Mouse (Mus musculus) limb, embryonic 14.5 days (tissue): ENCODE data around the gene Gm20716. TPM values are rescaled to one million over a fixed set of nuclear protein-coding genes. Genes with fewer than 3 reads are reported as not detected.

Experiments used
- ATAC-seq: fragments of 200-750 bp; cut with Nextera tagmentation; 2 replicates; pipeline ENCODE4 v1.8.0; 2017; ENCODE audit warnings: low read depth, moderate number of reproducible peaks, moderate TSS enrichment; ENCODE audit not compliant: low FRiP score
- DNase-seq: peaks from one replicate; pipeline ENCODE4 v3.0.0-alpha.2; 2015; ENCODE audit warnings: low spot score
- H3K27ac ChIP-seq: fragments of 300-500 bp; sonication (generic); replicated peaks from 2 replicates; pipeline ENCODE4 v1.5.1; 2014; ENCODE audit warnings: low read depth, mild to moderate bottlenecking, low read length, moderate library complexity, mixed read lengths
- H3K27me3 ChIP-seq: fragments of 300-500 bp; sonication (generic); 2 replicates; pipeline ENCODE4 v1.6.1; 2014; ENCODE audit warnings: low read length, mixed read lengths; ENCODE audit not compliant: control insufficient read depth, insufficient read depth
- H3K36me3 ChIP-seq: fragments of 300-500 bp; sonication (generic); 2 replicates; pipeline ENCODE4 v1.6.1; 2014; ENCODE audit warnings: mild to moderate bottlenecking, low read length, moderate library complexity, mixed read lengths; ENCODE audit not compliant: control insufficient read depth, insufficient read depth
- H3K4me1 ChIP-seq: fragments of 300-500 bp; sonication (generic); 2 replicates; pipeline ENCODE4 v1.6.1; 2014; ENCODE audit warnings: antibody characterized with exemption, low read length, mixed read lengths; ENCODE audit not compliant: control insufficient read depth, insufficient read depth
- H3K4me2 ChIP-seq: fragments of 300-500 bp; sonication (generic); replicated peaks from 2 replicates; pipeline ENCODE4 v1.6.1; 2014; ENCODE audit warnings: low read depth, mild to moderate bottlenecking, low read length, moderate library complexity; ENCODE audit not compliant: severe bottlenecking
- H3K4me3 ChIP-seq: fragments of 300-500 bp; sonication (generic); replicated peaks from 2 replicates; pipeline ENCODE4 v1.5.1; 2014; ENCODE audit warnings: low read length
- H3K9ac ChIP-seq: fragments of 300-500 bp; sonication (generic); 2 replicates; pipeline ENCODE4 v1.6.1; 2014; ENCODE audit warnings: mild to moderate bottlenecking, low read depth, low read length, moderate library complexity; ENCODE audit not compliant: severe bottlenecking
- H3K9me3 ChIP-seq: fragments of 300-500 bp; sonication (generic); 2 replicates; pipeline ENCODE4 v1.6.1; 2016; ENCODE audit warnings: low read length; ENCODE audit not compliant: control insufficient read depth
- POLR2A ChIP-seq: fragments of 200-500 bp; IDR thresholded peaks from 2 replicates; pipeline ENCODE4 v1.8.0; 2012; ENCODE audit warnings: inconsistent platforms, mild to moderate bottlenecking, moderate library complexity, borderline replicate concordance; ENCODE audit not compliant: insufficient read depth, insufficient read length; ENCODE audit errors: extremely low read depth
- WGBS: fragments of 180-500 bp; shearing (Covaris S2); extraction: QIAGEN DNeasy Blood & Tissue Kit; methylation state at CpG from one replicate; pipeline ENCODE4 v1.1.7; 2014; 5-methylcytosine and 5-hydroxymethylcytosine counted together
- polyA plus RNA-seq, 2 experiments: library from polyadenylated mRNA; depleted of rRNA in 1 of 2; stranded (reverse) in 1 of 2; unstranded in 1 of 2; fragments of >200 nt; fragmentation: Nextera tagmentation in 1 of 2; extraction: Ambion mirVana in 1 of 2; gene quantifications; 2 replicates each; pipeline versions ENCODE4 v1.2.1 to v1.2.3; 2012 to 2014

Gm20716 gene
- polyA plus RNA-seq, 2 experiments = 22.9 to 28.6 TPM

GRCm38 (mm10) chr2:168198421-168198820 is 31.7 kb downstream of the Gm20716 start:
- Histone ChIP-seq H3K9ac (no peak overlapping the region), H3K9me3 (peaks cover 2% of the 10 kb centered on the region), H3K36me3 (peaks cover 42% of the 10 kb centered on the region), H3K27me3 (no peaks in the 10 kb centered on the region), H3K4me1 (peaks cover 8% of the 10 kb centered on the region), H3K4me2 (no peak overlapping the region), H3K4me3 (no peak overlapping the region), H3K27ac (no peak overlapping the region)
- no peak for TF ChIP-seq POLR2A
- ATAC-seq (no peak), DNase-seq (no peak)
- WGBS = 73% methylated on average over 1 of the region's 1 CpGs

DNA sequence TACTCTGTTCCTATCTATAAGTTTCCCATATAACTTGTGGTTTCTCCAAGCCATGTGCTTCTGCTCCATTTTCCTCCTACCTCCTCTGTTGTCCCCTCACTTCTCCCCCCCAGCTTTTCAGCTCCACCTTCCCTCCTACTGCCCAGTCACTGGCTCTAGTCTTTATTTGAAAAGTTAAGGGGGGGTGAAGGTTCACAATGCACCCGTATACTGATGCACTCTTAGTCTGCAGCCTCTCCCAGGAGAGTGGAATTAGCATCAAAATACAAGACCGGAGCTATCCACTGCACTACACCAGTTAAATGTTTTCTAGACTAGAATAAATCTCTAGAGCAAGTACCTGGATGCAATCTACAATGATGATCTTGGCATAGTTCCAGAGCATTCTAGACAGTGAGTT is 34.4 kb downstream of the Gm20716 start:
- WGBS = 65% methylated on average over 2 of the region's 2 CpGs
- H3K4me1 ChIP-seq = peaks cover 13% of the 10 kb centered on the region
- ATAC-seq (no peak), DNase-seq (no peak)
- no peak overlapping the region for H3K9ac ChIP-seq
- H3K4me3 ChIP-seq = no peak overlapping the region
- H3K4me2 ChIP-seq = no peak overlapping the region
- H3K9me3 ChIP-seq = no peaks in the 10 kb centered on the region
- peaks cover 45% of the 10 kb centered on the region for H3K36me3 ChIP-seq
- no peaks in the 10 kb centered on the region for H3K27me3 ChIP-seq
- no peak overlapping the region for H3K27ac ChIP-seq
- no peak for TF ChIP-seq POLR2A

DNA sequence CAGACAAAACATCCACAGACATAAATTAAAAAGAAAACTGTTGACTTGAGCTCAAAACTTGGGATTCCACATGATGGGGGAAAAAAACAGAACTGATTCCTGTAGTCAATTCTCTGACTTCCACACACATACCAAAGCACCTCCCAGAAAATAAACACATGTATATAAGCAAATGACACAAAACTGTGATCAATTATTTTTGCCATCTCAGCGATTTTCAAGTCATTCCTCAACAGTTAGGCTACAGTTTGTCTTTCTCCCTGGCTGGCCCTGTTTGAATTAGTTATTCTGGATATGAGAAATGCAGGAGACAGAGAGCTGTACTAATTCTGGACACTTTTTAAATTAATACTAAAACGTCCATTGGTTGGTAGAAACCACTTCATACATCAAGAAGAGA is 36.5 kb downstream of the Gm20716 start:
- WGBS = 78% methylated on average over 2 of the region's 2 CpGs
- DNase-seq (no peak), ATAC-seq (no peak)
- H3K27ac ChIP-seq = no peak overlapping the region
- H3K4me2 ChIP-seq = no peak overlapping the region
- no peaks in the 10 kb centered on the region for H3K27me3 ChIP-seq
- no peaks in the 10 kb centered on the region for H3K9me3 ChIP-seq
- peaks cover 45% of the 10 kb centered on the region for H3K36me3 ChIP-seq
- no peak overlapping the region for H3K9ac ChIP-seq
- TF ChIP-seq POLR2A = no peak
- H3K4me1 ChIP-seq = peaks cover 11% of the 10 kb centered on the region; the same call in 1 of the 2 replicates
- no peak overlapping the region for H3K4me3 ChIP-seq

GRCm38 (mm10) chr2:168191856-168192255 is 38.3 kb downstream of the Gm20716 start:
- Histone ChIP-seq H3K9ac (no peak overlapping the region), H3K9me3 (no peaks in the 10 kb centered on the region), H3K27ac (no peak overlapping the region), H3K36me3 (peaks cover 51% of the 10 kb centered on the region), H3K27me3 (no peaks in the 10 kb centered on the region), H3K4me2 (no peak overlapping the region), H3K4me3 (no peak overlapping the region), H3K4me1 (peaks cover 11% of the 10 kb centered on the region; the same call in 1 of the 2 replicates)
- DNase-seq (no peak), ATAC-seq (no peak)
- 74% methylated on average over 2 of the region's 2 CpGs for WGBS
- TF ChIP-seq POLR2A = no peak

- no peak for TF ChIP-seq POLR2A
- Histone ChIP-seq H3K4me2 (no peak overlapping the region), H3K9ac (no peak overlapping the region), H3K27me3 (no peaks in the 10 kb centered on the region), H3K9me3 (no peaks in the 10 kb centered on the region), H3K36me3 (peaks cover 43% of the 10 kb centered on the region), H3K27ac (no peak overlapping the region), H3K4me1 (no peaks in the 10 kb centered on the region), H3K4me3 (no peak overlapping the region)
- DNase-seq = no peak
- ATAC-seq = no peak
- 57% methylated on average over 7 of the region's 7 CpGs for WGBS
These were observed 54.2 kb downstream of the Gm20716 start for GRCm38 (mm10) chr2:168175946-168176345.
